Mouse (Mus musculus): ENCODE results near the gene Islr2. TPM values are rescaled to one million over a fixed set of nuclear protein-coding genes. Genes with fewer than 3 reads are reported as not detected.

The Islr2 gene
- polyA plus RNA-seq, 1 experiment from 2014 or later = 11.5 TPM

DNA sequence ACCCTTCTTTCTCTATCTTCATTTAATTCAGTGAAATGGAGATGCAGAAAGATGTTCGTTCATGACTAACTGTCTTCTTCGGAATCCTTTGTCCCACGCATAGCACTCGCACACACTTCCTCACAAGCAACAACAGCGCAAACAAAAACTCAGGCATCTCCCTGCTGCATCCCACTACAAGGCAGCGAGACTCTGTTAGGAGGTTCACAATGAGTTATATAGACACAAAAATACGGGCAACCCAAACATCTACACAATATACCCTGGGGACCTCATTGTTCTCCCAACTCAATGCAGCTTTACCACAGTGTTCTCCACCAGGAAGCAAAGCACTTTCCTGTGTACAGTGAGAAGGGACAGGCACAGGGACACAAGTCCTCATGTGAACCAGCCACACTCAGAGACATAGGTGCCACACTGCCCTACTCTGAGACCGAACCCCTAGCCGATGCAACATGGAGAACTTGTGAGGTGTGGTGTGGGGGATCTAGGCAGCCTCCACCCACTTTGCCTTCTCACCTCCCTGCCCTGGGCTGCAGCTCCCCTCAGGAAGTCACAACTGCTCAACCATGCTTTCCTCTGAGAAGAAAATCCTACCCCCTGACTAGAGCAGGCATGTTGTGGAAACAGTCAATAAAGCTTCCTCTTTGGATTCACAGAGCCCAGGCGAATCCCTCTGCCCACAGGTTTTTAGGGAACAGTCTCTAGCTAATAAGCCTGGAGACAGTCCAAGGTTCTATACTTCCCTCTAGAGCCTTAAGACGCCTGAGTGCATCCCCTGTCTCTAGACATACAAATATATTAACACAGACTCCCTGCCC is 3.6 kb downstream of the Islr2 start:
- H3K4me3 ChIP-seq (replicated peaks) = peak overlapping the region; percentile 33
- ATAC-seq (ENCODE audit: low FRiP score) = no peak
- peaks cover 78% of the 10 kb centered on the region for H3K4me1 ChIP-seq
- H3K27me3 ChIP-seq (replicated peaks) = peaks cover 91% of the 10 kb centered on the region
- no peaks in the 10 kb centered on the region for H3K9me3 ChIP-seq (replicated peaks)
- no peaks in the 10 kb centered on the region for H3K36me3 ChIP-seq
- H3K9ac ChIP-seq (replicated peaks) = 0 out of 2 replicates have a peak overlapping the region, but pooled peaks have one; percentile 14
- peak overlapping the region; percentile 59 for H3K4me2 ChIP-seq
- H3K27ac ChIP-seq (replicated peaks) = peak overlapping the region; percentile 54; the same call in 1 of the 2 replicates
- 9% methylated on average over 11 of the region's 11 CpGs for WGBS

DNA sequence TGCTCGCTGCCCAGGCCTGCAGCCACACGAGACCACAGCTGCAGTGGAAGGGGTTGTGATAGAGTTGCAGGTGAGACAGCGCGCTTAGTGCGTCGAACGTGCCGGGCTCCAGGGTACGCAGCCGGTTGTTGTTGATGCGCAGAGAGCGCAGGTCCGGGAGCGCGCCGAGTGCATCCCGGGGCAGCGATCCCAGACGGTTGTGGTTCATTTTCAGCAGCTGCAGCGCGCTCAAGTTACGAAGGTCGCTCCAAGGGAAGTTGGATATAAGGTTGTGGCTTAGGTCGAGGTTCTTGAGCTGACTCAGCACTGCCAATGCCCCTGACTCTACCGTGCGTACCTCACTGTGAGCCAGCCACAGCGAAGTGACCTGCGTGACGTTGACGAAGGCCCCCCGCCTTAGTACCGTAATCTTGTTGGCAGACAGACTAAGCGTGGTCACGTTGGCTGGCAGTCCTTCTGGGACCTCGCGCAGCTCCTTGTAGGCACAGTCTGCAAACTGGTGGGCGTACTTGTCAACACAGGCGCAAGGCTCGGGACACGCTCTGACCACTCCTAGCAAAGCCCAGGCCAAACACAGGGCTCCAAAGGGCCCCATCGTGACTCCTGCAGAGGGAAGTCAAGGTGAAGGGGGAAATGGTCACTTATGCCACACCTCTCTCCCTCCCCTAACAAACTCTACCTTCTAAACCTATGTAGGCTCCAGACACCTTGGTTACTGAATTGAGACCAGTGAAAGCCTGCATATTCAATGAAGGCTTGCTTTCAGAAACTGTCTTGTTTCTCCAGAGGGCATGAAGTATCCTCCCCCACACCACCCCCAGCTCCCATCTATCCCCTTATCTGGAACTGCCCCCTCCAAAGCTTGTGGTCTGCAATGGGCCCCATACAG is 4.5 kb downstream of the Islr2 start:
- no peak for ATAC-seq (ENCODE audit: low FRiP score)
- H3K27me3 ChIP-seq (replicated peaks) = peaks cover 91% of the 10 kb centered on the region
- 2% methylated on average over 41 of the region's 41 CpGs for WGBS
- no peaks in the 10 kb centered on the region for H3K36me3 ChIP-seq
- H3K4me3 ChIP-seq (replicated peaks) = peak overlapping the region; percentile 33
- peak overlapping the region; percentile 14; the same call in 1 of the 2 replicates for H3K9ac ChIP-seq (replicated peaks)
- H3K9me3 ChIP-seq (replicated peaks) = no peaks in the 10 kb centered on the region
- H3K27ac ChIP-seq (replicated peaks) = 0 out of 2 replicates have a peak overlapping the region, but pooled peaks have one; percentile 9
- peak overlapping the region; percentile 59 for H3K4me2 ChIP-seq
- H3K4me1 ChIP-seq = peaks cover 76% of the 10 kb centered on the region

DNA sequence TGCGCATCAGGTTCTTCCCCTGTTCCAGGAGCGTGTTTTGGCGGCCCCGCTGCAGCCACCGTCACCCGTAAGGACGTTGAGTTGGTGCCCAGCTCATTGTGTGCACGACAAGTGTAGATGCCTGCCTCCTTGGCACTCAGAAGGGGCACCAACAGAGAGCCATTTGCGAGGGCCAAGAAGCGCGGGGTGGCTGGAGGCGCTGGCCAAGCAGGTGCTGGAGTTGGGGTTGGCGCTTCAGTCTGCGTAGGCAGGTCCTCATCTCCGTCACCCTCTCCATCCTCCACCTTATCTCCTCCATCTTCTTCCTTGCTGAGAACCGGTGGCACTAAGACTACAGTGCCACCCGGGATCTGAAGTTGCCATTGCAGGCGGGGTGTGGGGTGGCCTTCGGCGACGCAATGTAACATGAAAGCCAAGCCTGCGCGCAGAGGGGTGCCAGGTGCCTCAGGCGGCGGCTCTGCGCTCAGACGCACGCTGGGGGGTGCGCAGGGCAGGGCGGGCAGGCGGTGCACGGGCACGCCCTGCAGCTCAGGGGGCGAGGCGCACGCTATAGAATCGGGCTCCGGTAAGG is 5.2 kb downstream of the Islr2 start:
- peaks cover 71% of the 10 kb centered on the region for H3K4me1 ChIP-seq
- peaks cover 94% of the 10 kb centered on the region for H3K27me3 ChIP-seq (replicated peaks)
- no peak for ATAC-seq (ENCODE audit: low FRiP score)
- H3K9ac ChIP-seq (replicated peaks) = 0 out of 2 replicates have a peak overlapping the region, but pooled peaks have one; percentile 26
- no peaks in the 10 kb centered on the region for H3K36me3 ChIP-seq
- WGBS = 1% methylated on average over 38 of the region's 38 CpGs
- H3K4me2 ChIP-seq = peak overlapping the region; percentile 59
- peak overlapping the region; percentile 33 for H3K4me3 ChIP-seq (replicated peaks)
- H3K9me3 ChIP-seq (replicated peaks) = no peaks in the 10 kb centered on the region
- H3K27ac ChIP-seq (replicated peaks) = no peak overlapping the region

DNA sequence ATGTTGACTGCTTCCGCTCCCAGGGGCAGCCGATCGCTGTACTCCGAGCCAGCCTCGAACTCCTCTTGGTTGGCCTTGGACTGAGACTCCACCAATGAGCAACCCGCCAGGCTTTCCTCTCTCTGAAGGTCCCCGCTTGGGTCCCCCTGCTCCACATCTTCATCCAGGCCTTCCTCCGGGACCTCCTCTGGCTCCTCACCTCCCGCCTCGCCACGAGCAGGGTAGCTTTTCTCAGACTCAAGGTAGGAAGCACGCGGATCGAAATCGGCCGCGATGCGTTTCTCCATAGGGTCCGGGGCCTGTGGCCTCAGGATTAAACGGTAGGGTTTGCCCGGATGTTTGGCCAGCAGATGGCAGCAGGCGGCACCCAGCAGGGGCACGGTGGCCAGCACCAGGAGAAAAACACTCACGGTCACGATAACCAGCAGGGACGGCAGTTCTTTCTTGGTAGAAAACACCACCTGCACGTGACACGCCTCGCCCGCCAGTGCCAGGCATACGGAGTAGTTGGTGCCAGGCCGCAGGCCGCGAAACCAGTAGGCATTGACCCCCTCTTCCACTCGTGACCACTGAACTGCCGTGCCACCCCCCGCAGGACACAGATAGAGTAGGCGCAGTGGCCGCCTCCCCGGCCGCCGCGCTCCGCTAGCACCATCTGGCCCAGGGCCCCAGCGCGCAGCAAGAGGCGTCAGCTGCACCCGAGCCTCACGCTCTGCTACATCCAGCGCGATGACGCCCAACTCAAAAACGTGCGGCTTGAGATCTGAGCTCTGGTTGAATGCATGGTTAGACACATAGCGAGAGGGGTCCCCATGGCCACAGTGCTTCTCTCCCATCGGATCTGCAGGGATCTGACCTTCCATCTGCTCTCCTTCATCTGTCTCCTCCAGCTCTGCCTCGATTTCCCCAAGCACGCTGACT is 6.1 kb downstream of the Islr2 start:
- Histone ChIP-seq H3K27me3 (replicated peaks) (peaks cover 91% of the 10 kb centered on the region), H3K4me1 (peaks cover 63% of the 10 kb centered on the region), H3K4me2 (peak overlapping the region; percentile 59), H3K36me3 (no peaks in the 10 kb centered on the region), H3K4me3 (replicated peaks) (peak overlapping the region; percentile 33), H3K9me3 (replicated peaks) (no peaks in the 10 kb centered on the region), H3K27ac (replicated peaks) (no peak overlapping the region), H3K9ac (replicated peaks) (peak overlapping the region; percentile 26)
- no peak for ATAC-seq (ENCODE audit: low FRiP score)
- 1% methylated on average over 58 of the region's 58 CpGs for WGBS

DNA sequence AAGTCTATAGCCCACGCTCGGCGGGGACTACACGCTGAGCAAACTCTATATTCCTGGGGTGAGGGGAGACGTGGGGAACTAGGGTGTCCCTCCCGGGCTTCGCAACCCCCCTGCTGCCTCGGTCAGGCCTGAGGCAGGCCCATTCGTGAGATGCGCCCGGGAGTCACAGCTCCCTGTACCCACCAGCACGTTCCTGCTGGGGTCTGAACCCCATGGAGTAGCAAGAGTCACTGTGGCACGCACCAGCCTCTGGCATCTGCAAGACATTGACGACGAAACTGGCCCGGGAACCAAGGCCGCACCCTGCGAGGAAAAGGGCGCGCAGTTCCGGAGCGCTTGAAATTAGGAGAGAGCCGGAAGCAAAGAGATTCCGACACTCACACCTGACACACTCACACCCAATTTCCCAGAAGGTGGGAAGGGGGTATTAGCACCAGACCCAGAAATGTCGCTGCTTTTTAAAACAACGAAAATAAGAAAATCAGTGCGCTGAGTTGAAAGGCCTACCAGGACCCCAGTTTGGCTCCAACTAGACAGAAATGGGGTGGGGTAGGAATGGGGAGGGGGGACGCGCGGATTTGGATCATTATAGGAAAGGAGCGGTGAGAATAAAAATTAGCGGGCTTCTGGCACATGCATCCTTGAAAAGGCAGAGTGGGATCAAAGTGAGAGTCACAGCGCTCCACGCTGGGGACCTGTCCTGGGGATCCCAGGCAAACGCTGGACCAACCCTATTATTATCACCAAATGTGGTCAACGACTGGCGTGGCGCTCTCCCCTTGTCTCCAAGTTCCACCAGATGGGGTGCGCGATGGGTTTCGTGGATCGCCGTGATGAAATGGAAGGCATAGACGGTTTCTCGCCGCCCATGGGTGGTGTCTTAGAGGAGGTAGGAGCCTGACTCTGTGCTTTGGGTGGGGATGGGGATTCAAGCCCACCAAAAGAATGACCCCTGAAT is 7.2 kb downstream of the Islr2 start:
- H3K9me3 ChIP-seq (replicated peaks) = no peaks in the 10 kb centered on the region
- no peak for ATAC-seq (ENCODE audit: low FRiP score)
- H3K27ac ChIP-seq (replicated peaks) = no peak overlapping the region
- peak overlapping the region; percentile 26; the same call in 1 of the 2 replicates for H3K9ac ChIP-seq (replicated peaks)
- no peaks in the 10 kb centered on the region for H3K36me3 ChIP-seq
- H3K27me3 ChIP-seq (replicated peaks) = peaks cover 80% of the 10 kb centered on the region
- H3K4me2 ChIP-seq = peak overlapping the region; percentile 59
- WGBS = 3% methylated on average over 46 of the region's 46 CpGs
- H3K4me3 ChIP-seq (replicated peaks) = peak overlapping the region; percentile 33
- peaks cover 52% of the 10 kb centered on the region for H3K4me1 ChIP-seq

DNA sequence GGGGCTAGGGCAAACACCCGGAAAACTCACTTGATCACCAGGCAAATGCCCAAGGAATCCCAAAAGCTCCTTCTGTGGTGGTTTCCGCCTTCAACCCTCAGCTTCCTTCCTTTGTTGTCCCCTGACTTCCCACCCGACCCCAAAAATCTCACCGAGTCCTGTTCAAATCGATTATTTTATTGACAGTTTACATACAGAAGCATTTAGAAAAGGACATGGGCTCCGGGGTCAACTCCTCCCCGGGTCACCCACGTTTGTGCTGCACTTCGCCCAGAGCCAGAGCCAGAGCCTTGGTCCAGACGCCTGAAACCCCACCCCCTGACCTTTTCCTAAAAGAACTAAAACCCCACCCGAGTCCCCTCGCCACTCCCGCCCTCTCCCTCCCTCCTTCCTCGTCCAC is 8.0 kb downstream of the Islr2 start:
- H3K4me1 ChIP-seq = peaks cover 45% of the 10 kb centered on the region

DNA sequence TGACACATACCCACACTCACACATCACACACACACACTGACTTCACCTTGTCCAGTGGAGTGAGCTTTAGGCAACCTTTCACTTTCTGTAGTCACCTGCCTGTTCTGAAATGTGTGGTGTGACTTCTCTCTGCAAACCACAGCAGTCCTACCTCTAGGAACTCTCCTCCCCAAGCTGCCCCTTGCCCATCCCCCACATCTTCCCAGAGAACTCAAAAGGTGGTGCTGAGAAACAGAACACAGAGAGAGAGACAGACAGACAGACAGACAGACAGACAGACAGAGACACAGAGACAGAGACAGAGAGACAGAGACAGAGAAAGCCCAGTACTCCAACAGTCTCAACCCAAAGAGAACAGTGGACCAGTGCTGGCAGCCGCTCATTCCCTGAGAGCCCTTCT is 8.4 kb downstream of the Islr2 start:
- 13% methylated on average over 1 of the region's 1 CpGs for WGBS
- ATAC-seq (ENCODE audit: low FRiP score) = no peak
- Histone ChIP-seq H3K36me3 (no peaks in the 10 kb centered on the region), H3K9me3 (replicated peaks) (no peaks in the 10 kb centered on the region), H3K4me3 (replicated peaks) (peak overlapping the region; percentile 33; the same call in 1 of the 2 replicates), H3K4me1 (peaks cover 43% of the 10 kb centered on the region), H3K27ac (replicated peaks) (no peak overlapping the region), H3K27me3 (replicated peaks) (peaks cover 68% of the 10 kb centered on the region), H3K4me2 (peak overlapping the region; percentile 59), H3K9ac (replicated peaks) (no peak overlapping the region)

More for the DNA sequence above, 8.0 kb downstream of the Islr2 start:
- peak overlapping the region; percentile 59 for H3K4me2 ChIP-seq
- H3K27me3 ChIP-seq (replicated peaks) = peaks cover 72% of the 10 kb centered on the region
- peak overlapping the region; percentile 33; the same call in 1 of the 2 replicates for H3K4me3 ChIP-seq (replicated peaks)
- no peaks in the 10 kb centered on the region for H3K36me3 ChIP-seq
- 4% methylated on average over 14 of the region's 14 CpGs for WGBS
- no peak overlapping the region for H3K27ac ChIP-seq (replicated peaks)
- ATAC-seq (ENCODE audit: low FRiP score) = no peak
- no peak overlapping the region for H3K9ac ChIP-seq (replicated peaks)
- H3K9me3 ChIP-seq (replicated peaks) = no peaks in the 10 kb centered on the region

DNA sequence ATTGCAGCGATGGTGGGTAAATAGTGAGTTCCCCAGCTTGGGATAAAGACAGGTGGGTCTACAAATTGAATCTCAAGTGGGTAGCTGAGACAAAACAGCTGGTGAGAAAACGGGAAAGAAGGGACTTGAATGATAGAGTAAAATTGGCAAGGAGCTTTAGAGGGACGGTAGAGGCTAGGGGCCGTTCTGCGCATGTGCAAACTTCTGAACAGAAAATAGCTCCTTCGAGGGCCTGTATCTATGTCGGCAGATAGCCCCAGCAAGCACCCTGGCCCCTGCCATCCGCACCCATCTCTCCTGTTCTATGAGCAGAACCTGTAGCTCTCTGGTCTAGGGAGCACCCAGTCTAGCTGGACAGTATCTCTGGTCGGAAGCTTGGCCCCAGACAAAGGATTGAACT is 9.9 kb downstream of the Islr2 start:
- Histone ChIP-seq H3K36me3 (no peaks in the 10 kb centered on the region), H3K4me2 (no peak overlapping the region), H3K4me3 (replicated peaks) (no peak overlapping the region), H3K27me3 (replicated peaks) (peaks cover 53% of the 10 kb centered on the region), H3K9me3 (replicated peaks) (no peaks in the 10 kb centered on the region), H3K27ac (replicated peaks) (no peak overlapping the region), H3K9ac (replicated peaks) (no peak overlapping the region), H3K4me1 (peaks cover 35% of the 10 kb centered on the region)
- ATAC-seq (ENCODE audit: low FRiP score) = no peak
- 69% methylated on average over 9 of the region's 9 CpGs for WGBS

DNA sequence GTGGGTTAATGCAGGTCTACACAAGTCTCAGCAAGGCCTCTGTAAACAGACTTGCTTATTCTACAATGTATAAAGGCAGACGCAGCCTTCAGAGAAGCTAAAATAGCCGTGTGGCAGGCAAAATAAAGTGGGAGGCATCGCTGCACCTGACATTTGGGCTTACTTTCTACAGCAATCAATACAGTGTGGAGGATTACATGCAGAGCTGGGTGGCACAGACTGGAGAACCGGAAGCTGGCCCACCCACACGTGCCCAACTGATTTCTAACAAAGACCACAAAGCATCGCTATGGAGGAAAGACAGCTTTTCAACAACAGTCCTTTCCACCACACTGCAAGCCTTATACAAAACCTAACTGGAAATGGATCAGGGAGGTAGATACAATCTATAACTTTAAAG is 19.7 kb downstream of the Islr2 start:
- Histone ChIP-seq H3K27ac (replicated peaks) (no peak overlapping the region), H3K36me3 (no peaks in the 10 kb centered on the region), H3K9ac (replicated peaks) (no peak overlapping the region), H3K4me3 (replicated peaks) (no peak overlapping the region), H3K4me2 (no peak overlapping the region), H3K4me1 (no peaks in the 10 kb centered on the region), H3K9me3 (replicated peaks) (no peaks in the 10 kb centered on the region), H3K27me3 (replicated peaks) (no peaks in the 10 kb centered on the region; the same call in 1 of the 2 replicates)
- ATAC-seq (ENCODE audit: low FRiP score) = no peak
- 81% methylated on average over 6 of the region's 6 CpGs for WGBS

DNA sequence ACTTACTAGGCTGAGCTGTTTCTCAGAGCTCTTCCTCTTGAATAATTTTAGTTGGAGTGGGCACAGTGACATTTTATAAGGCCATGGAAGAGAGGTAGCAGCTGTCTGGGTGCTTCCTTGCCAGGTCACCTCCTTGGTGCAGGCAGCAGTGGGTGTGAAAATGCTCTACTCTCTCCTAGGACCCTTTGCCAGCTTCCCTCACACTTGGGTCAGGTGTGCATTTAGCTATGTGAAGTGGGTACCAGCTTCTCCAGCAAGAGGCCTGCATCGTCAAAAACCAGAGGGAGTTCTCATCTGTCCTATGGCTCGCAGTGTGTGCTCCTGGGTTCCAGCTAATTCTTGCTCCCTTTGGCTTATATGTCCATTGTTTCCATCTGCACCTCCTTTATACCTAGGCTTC is 24.7 kb downstream of the Islr2 start:
- WGBS = 90% methylated on average over 2 of the region's 2 CpGs
- H3K4me2 ChIP-seq = no peak overlapping the region
- H3K4me3 ChIP-seq (replicated peaks) = no peak overlapping the region
- no peak overlapping the region for H3K9ac ChIP-seq (replicated peaks)
- no peak for ATAC-seq (ENCODE audit: low FRiP score)
- H3K36me3 ChIP-seq = no peaks in the 10 kb centered on the region
- H3K4me1 ChIP-seq = 0 out of 2 replicates have a peak, but pooled peaks cover 6% of the 10 kb centered on the region
- no peaks in the 10 kb centered on the region for H3K27me3 ChIP-seq (replicated peaks)
- no peaks in the 10 kb centered on the region for H3K9me3 ChIP-seq (replicated peaks)
- H3K27ac ChIP-seq (replicated peaks) = no peak overlapping the region

Data from neural tube, embryonic 15.5 days (tissue).